Mouse (Mus musculus) kidney, adult 2 months (tissue): Measurements from ENCODE around the gene Rnase13. TPM values are rescaled to one million over a fixed set of nuclear protein-coding genes. Genes with fewer than 3 reads are reported as not detected.

Source experiments
- DNase-seq: peaks from one replicate; pipeline ENCODE4 v3.0.0; 2021
- H3K27ac ChIP-seq: fragments of 200-500 bp; 2 replicates; pipeline ENCODE4 v1.5.1; 2012; ENCODE audit warnings: low read depth, low read length, control low read depth, inconsistent platforms; ENCODE audit not compliant: insufficient read depth
- H3K27me3 ChIP-seq: fragments of 200-500 bp; replicated peaks from 2 replicates; pipeline ENCODE4 v1.6.1; 2012; ENCODE audit warnings: mild to moderate bottlenecking, moderate library complexity, low read length, inconsistent platforms; ENCODE audit not compliant: control insufficient read depth, insufficient read depth
- H3K36me3 ChIP-seq: fragments of 200-500 bp; 2 replicates; pipeline ENCODE4 v1.6.1; 2012; ENCODE audit warnings: mild to moderate bottlenecking, moderate library complexity, low read length, inconsistent platforms; ENCODE audit not compliant: control insufficient read depth, insufficient read depth
- H3K4me1 ChIP-seq: fragments of 200-500 bp; 2 replicates; pipeline ENCODE4 v1.6.1; 2011; ENCODE audit warnings: low read length; ENCODE audit not compliant: control insufficient read depth, insufficient read depth
- H3K4me3 ChIP-seq: fragments of 200-500 bp; 2 replicates; pipeline ENCODE4 v1.5.1; 2011; ENCODE audit warnings: mild to moderate bottlenecking, low read depth, low read length, control low read depth; ENCODE audit not compliant: insufficient read depth
- CTCF ChIP-seq: fragments of 200-500 bp; conservative IDR thresholded peaks from 2 replicates; pipeline ENCODE4 v1.5.1; 2011; ENCODE audit warnings: low read depth, mild to moderate bottlenecking, control low read depth, low read length, moderate library complexity, mixed read lengths; ENCODE audit not compliant: insufficient read depth, insufficient read length
- POLR2A ChIP-seq: fragments of 200-500 bp; IDR thresholded peaks from one replicate; pipeline ENCODE4 v1.6.1; 2011; ENCODE audit warnings: low read depth, low read length, control low read depth
- WGBS: fragments of 180-500 bp; shearing (Covaris S2); methylation state at CpG from one replicate; pipeline ENCODE4 v1.1.7; 2018; 5-methylcytosine and 5-hydroxymethylcytosine counted together
- polyA plus RNA-seq: library from polyadenylated mRNA; depleted of rRNA; stranded (reverse); fragments of >200 nt; gene quantifications from 2 replicates; pipeline ENCODE4 v1.2.3, GENCODE M21; 2012

Rnase13 gene
- polyA plus RNA-seq, 1 experiment = not detected

DNA sequence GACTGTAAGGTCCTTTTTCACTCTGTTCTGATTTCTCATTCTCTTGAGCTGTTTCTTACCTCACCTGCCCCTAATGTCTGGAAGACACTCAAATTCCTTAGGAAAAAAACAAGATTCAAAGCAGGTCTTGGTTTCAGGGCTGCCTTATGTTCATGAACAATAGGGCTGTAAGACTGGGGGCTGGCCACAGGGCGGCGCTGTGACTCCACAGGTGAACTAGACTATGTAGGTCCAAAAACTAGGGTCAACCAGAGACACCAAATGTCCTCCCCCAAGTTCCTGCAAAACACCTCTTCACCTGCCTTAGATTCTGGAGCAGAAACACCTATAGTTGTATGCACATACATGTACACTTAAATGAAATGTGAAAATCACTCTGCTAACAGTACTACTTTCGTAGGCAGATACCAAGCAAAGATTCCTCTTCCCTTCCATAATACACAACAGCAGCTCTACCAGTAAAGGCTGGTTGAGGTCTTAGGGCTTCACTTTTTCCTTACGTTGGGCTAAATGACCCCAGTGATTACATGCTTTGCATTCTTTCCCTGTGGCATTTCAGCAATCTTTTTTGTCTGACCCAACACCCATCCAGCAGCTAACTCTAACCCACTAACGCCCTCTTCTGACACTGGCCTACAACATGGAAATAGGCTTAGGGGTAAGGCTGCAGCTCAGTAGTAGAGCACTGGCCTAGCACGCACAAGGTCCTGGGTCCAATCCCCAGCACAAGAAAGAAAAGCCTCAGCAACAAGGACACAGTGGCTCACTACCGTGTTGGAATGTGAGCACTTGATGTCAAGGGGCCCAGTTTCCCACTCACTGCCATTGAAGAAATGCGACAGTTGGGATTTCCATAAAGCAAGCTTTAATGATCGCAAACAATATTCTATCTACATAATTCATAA is 19.5 kb downstream of the Rnase13 start:
- TF ChIP-seq CTCF (peak; percentile 95), POLR2A (no peak)

DNA sequence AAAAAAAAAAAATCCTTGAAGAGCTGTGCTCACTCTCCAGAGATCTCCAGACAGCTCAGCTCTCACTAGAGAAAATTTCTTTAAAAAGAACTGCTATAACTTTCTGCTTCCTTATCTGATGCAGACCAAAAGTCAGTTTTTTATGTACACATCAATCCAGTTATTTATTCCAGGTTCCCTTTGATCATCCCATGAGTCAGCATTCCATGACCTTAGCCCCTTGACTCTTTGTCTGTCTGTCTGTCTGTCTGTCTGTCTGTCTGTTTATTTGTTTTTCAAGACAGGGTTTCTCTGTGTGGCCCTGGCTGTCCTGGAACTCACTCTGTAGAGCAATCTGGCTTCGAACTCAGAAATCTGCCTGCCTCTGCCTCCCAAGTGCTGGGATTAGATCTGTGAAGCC is 23.2 kb downstream of the Rnase13 start:
- Histone ChIP-seq H3K36me3 (no peaks in the 10 kb centered on the region), H3K27me3 (no peaks in the 10 kb centered on the region), H3K4me1 (no peaks in the 10 kb centered on the region), H3K27ac (no peak overlapping the region), H3K4me3 (no peak overlapping the region)
- WGBS = 98% methylated on average over 1 of the region's 1 CpGs
- TF ChIP-seq CTCF = no peak
- no peak for TF ChIP-seq POLR2A
- no peak for DNase-seq

More for the DNA sequence above, 19.5 kb downstream of the Rnase13 start:
- Histone ChIP-seq H3K36me3 (no peaks in the 10 kb centered on the region), H3K4me3 (no peak overlapping the region), H3K27me3 (no peaks in the 10 kb centered on the region), H3K27ac (no peak overlapping the region), H3K4me1 (no peaks in the 10 kb centered on the region)
- 58% methylated on average over 9 of the region's 9 CpGs for WGBS
- peak; percentile 75 for DNase-seq

- no peak for DNase-seq
- Histone ChIP-seq H3K4me1 (no peaks in the 10 kb centered on the region), H3K36me3 (no peaks in the 10 kb centered on the region; the same call in 1 of the 2 replicates), H3K27me3 (no peaks in the 10 kb centered on the region), H3K27ac (no peak overlapping the region), H3K4me3 (no peak overlapping the region)
- 74% methylated on average over 8 of the region's 8 CpGs for WGBS
- no peak for TF ChIP-seq CTCF
- TF ChIP-seq POLR2A = no peak
Measured at GRCm38 (mm10) chr14:51896539-51897170, 25.9 kb downstream of the Rnase13 start.

DNA sequence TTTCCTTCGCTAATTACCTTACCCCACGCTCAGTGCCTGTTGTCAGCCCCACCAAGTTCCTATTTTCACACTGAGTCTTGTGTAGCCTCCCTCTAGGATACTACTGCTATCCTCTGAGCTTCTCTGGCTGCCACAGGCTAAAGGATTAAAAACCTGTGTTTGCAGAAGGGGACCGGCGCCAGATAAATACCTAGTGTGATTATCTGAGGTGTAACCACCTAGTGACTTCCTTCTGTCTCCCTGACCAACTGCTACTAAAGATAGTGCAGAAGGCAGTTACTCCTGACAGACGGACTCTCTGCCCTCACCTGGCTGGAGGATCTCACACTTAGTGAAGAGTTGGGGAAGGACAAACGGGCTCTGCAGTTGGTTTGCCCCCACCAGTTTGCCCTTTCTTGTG is 26.6 kb downstream of the Rnase13 start:
- Histone ChIP-seq H3K36me3 (no peaks in the 10 kb centered on the region; the same call in 1 of the 2 replicates), H3K27ac (no peak overlapping the region), H3K4me1 (no peaks in the 10 kb centered on the region), H3K4me3 (no peak overlapping the region), H3K27me3 (no peaks in the 10 kb centered on the region)
- 92% methylated on average over 6 of the region's 6 CpGs for WGBS
- DNase-seq = no peak
- TF ChIP-seq POLR2A (no peak), CTCF (no peak)

DNA sequence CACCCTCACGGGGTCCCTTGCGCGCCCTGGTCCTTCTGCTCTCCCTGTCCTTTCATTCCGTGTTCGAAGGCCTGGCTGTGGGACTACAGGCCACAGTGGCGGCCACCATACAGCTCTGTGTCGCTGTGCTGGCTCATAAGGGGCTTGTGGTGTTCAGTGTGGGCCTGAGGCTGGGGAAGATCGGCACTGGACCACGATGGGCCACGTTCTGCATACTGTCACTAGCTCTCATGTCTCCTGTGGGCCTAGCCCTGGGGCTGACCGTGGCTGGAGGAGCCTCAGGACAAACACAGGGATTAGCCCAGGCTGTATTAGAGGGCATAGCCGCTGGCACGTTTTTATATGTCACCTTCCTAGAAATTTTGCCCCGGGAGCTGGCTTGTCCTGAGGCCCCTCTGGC is 27.5 kb downstream of the Rnase13 start:
- no peak for DNase-seq
- H3K4me1 ChIP-seq = no peaks in the 10 kb centered on the region
- H3K4me3 ChIP-seq = no peak overlapping the region
- TF ChIP-seq POLR2A = no peak
- no peak for TF ChIP-seq CTCF
- peaks cover 2% of the 10 kb centered on the region; the same call in 1 of the 2 replicates for H3K36me3 ChIP-seq
- 87% methylated on average over 14 of the region's 14 CpGs for WGBS
- H3K27me3 ChIP-seq = no peaks in the 10 kb centered on the region
- H3K27ac ChIP-seq = no peak overlapping the region

DNA sequence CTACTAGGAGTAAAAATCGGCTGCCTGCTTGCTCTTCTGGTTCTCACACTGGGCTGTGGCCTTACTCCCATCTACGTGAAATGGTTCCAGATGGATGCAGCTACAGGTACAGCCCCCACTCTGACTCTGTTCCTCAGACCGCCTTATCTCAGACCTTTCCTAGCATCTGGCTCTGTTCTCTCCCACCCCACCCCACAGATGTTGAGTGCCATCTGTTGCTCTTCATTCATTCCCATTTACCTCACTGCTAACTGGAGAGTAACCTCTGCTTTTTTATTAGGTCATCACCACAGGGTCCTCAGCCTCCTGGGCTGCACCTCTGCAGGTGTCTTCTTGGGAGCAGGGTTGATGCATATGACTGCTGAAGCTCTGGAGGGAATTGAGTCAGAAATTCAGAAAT is 28.8 kb downstream of the Rnase13 start:
- WGBS = 75% methylated on average over 3 of the region's 3 CpGs
- no peak for DNase-seq
- Histone ChIP-seq H3K4me1 (no peaks in the 10 kb centered on the region), H3K27ac (no peak overlapping the region), H3K36me3 (peaks cover 2% of the 10 kb centered on the region; the same call in 1 of the 2 replicates), H3K4me3 (no peak overlapping the region), H3K27me3 (no peaks in the 10 kb centered on the region)
- no peak for TF ChIP-seq CTCF
- no peak for TF ChIP-seq POLR2A

GRCm38 (mm10) chr14:51893094-51893794 is 29.3 kb downstream of the Rnase13 start:
- WGBS = 55% methylated on average over 10 of the region's 10 CpGs
- Histone ChIP-seq H3K4me3 (no peak overlapping the region), H3K36me3 (peaks cover 2% of the 10 kb centered on the region; the same call in 1 of the 2 replicates), H3K27me3 (no peaks in the 10 kb centered on the region), H3K4me1 (no peaks in the 10 kb centered on the region), H3K27ac (no peak overlapping the region)
- no peak for TF ChIP-seq POLR2A
- no peak for TF ChIP-seq CTCF
- no peak for DNase-seq
